19 mouse cellular contexts compared by ENCODE assay signal in genomic region chr4:123426429-123427080, GRCm38 (mm10).
DNase-seq lines count a peak whose midpoint lies in the region; ATAC-seq and TF ChIP-seq lines count a peak whose summit lies in the region.
"Had no signal": no experiment of that assay in that cellular context is flagged by ENCODE, and none has a peak within 500 bp of the region (broad histone marks: within the 10 kb centered on the region; RNA-seq: fewer than 3 reads in every experiment).

No protein-coding gene starts in this region.

- no peak for TF ChIP-seq EP300 in heart, adult 2 months (IDR thresholded peaks at IDR 0.05; ENCODE audit: insufficient read depth, low read depth, low read length)
- TF ChIP-seq EP300 in stomach, postnatal 0 days (optimal IDR thresholded peaks at IDR 0.05): no peak

- TF ChIP-seq POLR2A in heart, adult 2 months (IDR thresholded peaks at IDR 0.05; ENCODE audit: insufficient read depth, low read depth, low read length): no peak
- no peak for TF ChIP-seq POLR2A in lung, adult 2 months (IDR thresholded peaks at IDR 0.05; ENCODE audit: borderline replicate concordance, extremely low read depth, low read depth, low read length)
- no peak for TF ChIP-seq POLR2A in thymus, adult 2 months (IDR thresholded peaks at IDR 0.05; ENCODE audit: control insufficient read depth, extremely low read depth, insufficient read depth, low read length, poor library complexity)

- H3K27me3 ChIP-seq in heart, adult 2 months (ENCODE audit: control insufficient read depth, insufficient read depth, low read length): no peaks in the 10 kb centered on the region
- H3K27me3 ChIP-seq in hindbrain, embryonic 16.5 days (replicated peaks; ENCODE audit: control insufficient read depth, insufficient read depth, low read length): no peaks in the 10 kb centered on the region
- no peaks in the 10 kb centered on the region for H3K27me3 ChIP-seq in hindbrain, embryonic 12.5 days
- H3K27me3 ChIP-seq in lung, embryonic 15.5 days: no peaks in the 10 kb centered on the region
- H3K27me3 ChIP-seq in stomach, postnatal 0 days (ENCODE audit: control insufficient read depth, insufficient read depth, low read length): no peaks in the 10 kb centered on the region
- H3K27me3 ChIP-seq in thymus, adult 2 months (ENCODE audit: control insufficient read depth, insufficient read depth, low read length): no peaks in the 10 kb centered on the region
- H3K27me3 ChIP-seq: CH12.LX; embryonic facial prominence, embryonic 12.5 days; kidney, embryonic 15.5 days; liver, embryonic 15.5 days; neural tube, embryonic 13.5 days had no signal

- no peak overlapping the region for H3K4me3 ChIP-seq in heart, adult 2 months
- no peak overlapping the region for H3K4me3 ChIP-seq in hindbrain, embryonic 16.5 days (ENCODE audit: low read length)
- no peak overlapping the region for H3K4me3 ChIP-seq in hindbrain, embryonic 12.5 days
- H3K4me3 ChIP-seq in lung, embryonic 15.5 days: no peak overlapping the region
- H3K4me3 ChIP-seq in lung, adult 2 months (replicated peaks; ENCODE audit: extremely low read depth, low read depth, low read length): no peak overlapping the region
- no peak overlapping the region for H3K4me3 ChIP-seq in stomach, postnatal 0 days (ENCODE audit: low read depth, low read length)
- H3K4me3 ChIP-seq in thymus, adult 2 months (ENCODE audit: control insufficient read depth, insufficient read depth, low read length): no peak overlapping the region
- H3K4me3 ChIP-seq: embryonic facial prominence, embryonic 12.5 days; kidney, embryonic 15.5 days; liver, embryonic 15.5 days; midbrain, embryonic 10.5 days; neural tube, embryonic 13.5 days had no signal

- H3K4me2 ChIP-seq in hindbrain, embryonic 16.5 days (ENCODE audit: low read length): no peak overlapping the region
- H3K4me2 ChIP-seq in hindbrain, embryonic 12.5 days (replicated peaks): no peak overlapping the region
- H3K4me2 ChIP-seq in lung, embryonic 15.5 days: no peak overlapping the region
- H3K4me2 ChIP-seq in stomach, postnatal 0 days (replicated peaks; ENCODE audit: low read depth): no peak overlapping the region
- H3K4me2 ChIP-seq: embryonic facial prominence, embryonic 12.5 days; kidney, embryonic 15.5 days; liver, embryonic 15.5 days; neural tube, embryonic 13.5 days had no signal

- peak overlapping the region; percentile 68 for H3K27ac ChIP-seq in heart, adult 2 months
- no peak overlapping the region for H3K27ac ChIP-seq in hindbrain, embryonic 16.5 days (ENCODE audit: low read depth, low read length)
- no peak overlapping the region for H3K27ac ChIP-seq in hindbrain, embryonic 12.5 days
- peak overlapping the region; percentile 45; the same call in 1 of the 2 replicates for H3K27ac ChIP-seq in lung, embryonic 15.5 days
- H3K27ac ChIP-seq in stomach, postnatal 0 days (replicated peaks): peak overlapping the region; percentile 49; the same call in 1 of the 2 replicates
- H3K27ac ChIP-seq in thymus, adult 2 months (ENCODE audit: control insufficient read depth, insufficient read depth, low read length): no peak overlapping the region
- H3K27ac ChIP-seq: embryonic facial prominence, embryonic 12.5 days; midbrain, embryonic 10.5 days; neural tube, embryonic 13.5 days had no signal

- H3K4me1 ChIP-seq in heart, adult 2 months (ENCODE audit: control insufficient read depth, insufficient read depth, low read length): peaks cover 25% of the 10 kb centered on the region
- H3K4me1 ChIP-seq in hindbrain, embryonic 16.5 days (ENCODE audit: control insufficient read depth, insufficient read depth, low read depth, low read length): no peaks in the 10 kb centered on the region
- 0 out of 2 replicates have a peak, but pooled peaks cover 2% of the 10 kb centered on the region for H3K4me1 ChIP-seq in hindbrain, embryonic 12.5 days
- peaks cover 31% of the 10 kb centered on the region for H3K4me1 ChIP-seq in lung, embryonic 15.5 days
- peaks cover 49% of the 10 kb centered on the region for H3K4me1 ChIP-seq in lung, adult 2 months (ENCODE audit: control insufficient read depth, insufficient read depth, low read length)
- H3K4me1 ChIP-seq in stomach, postnatal 0 days (replicated peaks; ENCODE audit: control insufficient read depth, insufficient read depth): 0 out of 2 replicates have a peak, but pooled peaks cover 7% of the 10 kb centered on the region
- H3K4me1 ChIP-seq in thymus, adult 2 months (replicated peaks; ENCODE audit: control insufficient read depth, insufficient read depth, low read length): no peaks in the 10 kb centered on the region
- H3K4me1 ChIP-seq: embryonic facial prominence, embryonic 12.5 days; midbrain, embryonic 10.5 days had no signal

- DNase-seq in heart, adult 2 months: no peak
- no peak for DNase-seq in heart, adult 8-10 months (ENCODE audit: low spot score)
- DNase-seq in lung, adult 2 months: no peak
- DNase-seq in stomach, postnatal 0 days (ENCODE audit: low spot score): no peak
- DNase-seq in thymus, adult 2 months: no peak
- DNase-seq: adrenal gland, postnatal 14 days; lung, postnatal 4 days; right cerebral cortex, postnatal 14 days; thymus, postnatal 4 days had no signal

- peaks cover 59% of the 10 kb centered on the region for H3K36me3 ChIP-seq in heart, adult 2 months (ENCODE audit: control insufficient read depth, insufficient read depth, low read length)
- H3K36me3 ChIP-seq in hindbrain, embryonic 16.5 days (ENCODE audit: control insufficient read depth, insufficient read depth, low read length): peaks cover 2% of the 10 kb centered on the region; the same call in 1 of the 2 replicates
- peaks cover 14% of the 10 kb centered on the region for H3K36me3 ChIP-seq in hindbrain, embryonic 12.5 days
- 0 out of 2 replicates have a peak, but pooled peaks cover 11% of the 10 kb centered on the region for H3K36me3 ChIP-seq in lung, embryonic 15.5 days
- H3K36me3 ChIP-seq in stomach, postnatal 0 days (ENCODE audit: control insufficient read depth, insufficient read depth, low read length): no peaks in the 10 kb centered on the region
- H3K36me3 ChIP-seq in thymus, adult 2 months (ENCODE audit: control insufficient read depth, insufficient read depth, low read length): peaks cover 7% of the 10 kb centered on the region

- 59% methylated on average over 10 of the region's 10 CpGs for WGBS in heart, adult 2 months
- WGBS in hindbrain, embryonic 16.5 days: 84% methylated on average over 10 of the region's 10 CpGs
- 92% methylated on average over 10 of the region's 10 CpGs for WGBS in hindbrain, embryonic 12.5 days
- 82% methylated on average over 10 of the region's 10 CpGs for WGBS in lung, embryonic 15.5 days
- 64% methylated on average over 10 of the region's 10 CpGs for WGBS in lung, adult 2 months
- WGBS in stomach, postnatal 0 days: 63% methylated on average over 10 of the region's 10 CpGs
- 92% methylated on average over 10 of the region's 10 CpGs for WGBS in thymus, adult 2 months

- H3K9me3 ChIP-seq in hindbrain, embryonic 16.5 days (ENCODE audit: control insufficient read depth, low read length): no peaks in the 10 kb centered on the region
- H3K9me3 ChIP-seq in hindbrain, embryonic 12.5 days (replicated peaks): no peaks in the 10 kb centered on the region
- H3K9me3 ChIP-seq in lung, embryonic 15.5 days: no peaks in the 10 kb centered on the region
- no peaks in the 10 kb centered on the region for H3K9me3 ChIP-seq in stomach, postnatal 0 days (ENCODE audit: control insufficient read depth, low read length)
- H3K9me3 ChIP-seq: embryonic facial prominence, embryonic 12.5 days; kidney, embryonic 15.5 days; liver, embryonic 15.5 days; midbrain, embryonic 10.5 days; neural tube, embryonic 13.5 days had no signal

- H3K9ac ChIP-seq in heart, adult 2 months (ENCODE audit: low read depth, low read length): no peak overlapping the region
- H3K9ac ChIP-seq in hindbrain, embryonic 16.5 days (ENCODE audit: low read depth, low read length): no peak overlapping the region
- H3K9ac ChIP-seq in hindbrain, embryonic 12.5 days: no peak overlapping the region
- no peak overlapping the region for H3K9ac ChIP-seq in lung, embryonic 15.5 days
- H3K9ac ChIP-seq in stomach, postnatal 0 days (ENCODE audit: low read length): no peak overlapping the region
- H3K9ac ChIP-seq: embryonic facial prominence, embryonic 12.5 days; kidney, embryonic 15.5 days; liver, embryonic 15.5 days; neural tube, embryonic 13.5 days had no signal

- ATAC-seq in hindbrain, embryonic 16.5 days: 0 out of 2 replicates have a peak, but pooled peaks have one; percentile 50
- no peak for ATAC-seq in hindbrain, embryonic 12.5 days (ENCODE audit: low FRiP score)
- no peak for ATAC-seq in lung, embryonic 15.5 days (ENCODE audit: borderline replicate concordance, extremely low read depth, low FRiP score, low TSS enrichment)
- ATAC-seq in stomach, postnatal 0 days (ENCODE audit: low FRiP score, low TSS enrichment): peak; percentile 46; the same call in 1 of the 2 replicates
- ATAC-seq: forebrain, embryonic 16.5 days had no signal

- intact Hi-C loops in heart, adult 2 months (cut with DNase I): loop anchor here (1.0 kb wide), 1 partner anchor 15 kb away; no protein-coding TSS in a partner anchor

- TF ChIP-seq CTCF in heart, adult 2 months (IDR thresholded peaks at IDR 0.05): no peak
- TF ChIP-seq CTCF in lung, adult 2 months (IDR thresholded peaks at IDR 0.05; ENCODE audit: insufficient read depth, low read length): no peak
- TF ChIP-seq CTCF in stomach, postnatal 0 days (IDR thresholded peaks at IDR 0.05; ENCODE audit: low read depth): no peak
- TF ChIP-seq CTCF in thymus, adult 2 months (IDR thresholded peaks at IDR 0.05; ENCODE audit: borderline replicate concordance, control insufficient read depth, extremely low read depth, insufficient read depth, low read length, poor library complexity): no peak

- 0 out of 2 replicates have a peak, but pooled peaks cover 1% of the 10 kb centered on the region for H3K79me2 ChIP-seq in heart, adult 2 months (replicated peaks; ENCODE audit: control insufficient read depth, insufficient read depth, low read length)

Comparison
In these comparisons a context has a peak if more than half of its experiments do, and no peak if none do; other contexts are left out.
1. ATAC-seq: peak in hindbrain, embryonic 16.5 days (single experiment) and stomach, postnatal 0 days (single experiment); none in hindbrain, embryonic 12.5 days (single experiment) and lung, embryonic 15.5 days (single experiment).
2. H3K27ac ChIP-seq: peak in heart, adult 2 months (single experiment), lung, embryonic 15.5 days (single experiment) and stomach, postnatal 0 days (single experiment); none in hindbrain, embryonic 16.5 days (single experiment), hindbrain, embryonic 12.5 days (single experiment) and thymus, adult 2 months (single experiment).